Mouse (Mus musculus): ENCODE measurements at regions not wholly inside any gene's neighbourhood (a gene's known extent, or its start where the extent isn't known, plus 50 kb on each side); places are given as distances from the start of the nearest gene placed in this dataset.

- ATAC-seq (replicated peaks; ENCODE audit: low FRiP score, low TSS enrichment, low read depth) = no peak
- H3K4me3 ChIP-seq (ENCODE audit: low read depth, low read length) = no peak overlapping the region
- H3K9ac ChIP-seq (ENCODE audit: low read length) = no peak overlapping the region
- no peaks in the 10 kb centered on the region for H3K9me3 ChIP-seq (ENCODE audit: control insufficient read depth, low read length)
- no peaks in the 10 kb centered on the region for H3K36me3 ChIP-seq (ENCODE audit: control insufficient read depth, insufficient read depth, low read length)
- H3K4me1 ChIP-seq (replicated peaks; ENCODE audit: control insufficient read depth, insufficient read depth, low read length) = no peaks in the 10 kb centered on the region
- no peak overlapping the region for H3K4me2 ChIP-seq (ENCODE audit: low read length)
- WGBS = 91% methylated on average over 1 of the region's 1 CpGs
- no peak overlapping the region for H3K27ac ChIP-seq (ENCODE audit: low read depth)
- H3K27me3 ChIP-seq (replicated peaks; ENCODE audit: control insufficient read depth, insufficient read depth, low read length) = no peaks in the 10 kb centered on the region
- DNase-seq (ENCODE audit: low spot score) = no peak
Measured at GRCm38 (mm10) chr8:127769651-127770050, 588.8 kb upstream of the Nrp1 start.

- WGBS = 84% methylated on average over 1 of the region's 1 CpGs
- no peak for DNase-seq (ENCODE audit: low spot score)
- Histone ChIP-seq H3K27me3 (replicated peaks; ENCODE audit: control insufficient read depth, insufficient read depth, low read length) (no peaks in the 10 kb centered on the region), H3K9me3 (ENCODE audit: control insufficient read depth, low read length) (no peaks in the 10 kb centered on the region), H3K4me2 (ENCODE audit: low read length) (no peak overlapping the region), H3K9ac (ENCODE audit: low read length) (no peak overlapping the region), H3K4me1 (replicated peaks; ENCODE audit: control insufficient read depth, insufficient read depth, low read length) (no peaks in the 10 kb centered on the region), H3K36me3 (ENCODE audit: control insufficient read depth, insufficient read depth, low read length) (no peaks in the 10 kb centered on the region), H3K27ac (ENCODE audit: low read depth) (no peak overlapping the region), H3K4me3 (ENCODE audit: low read depth, low read length) (no peak overlapping the region)
- no peak for ATAC-seq (replicated peaks; ENCODE audit: low FRiP score, low TSS enrichment, low read depth)
Measured at GRCm38 (mm10) chr8:127771781-127772180, 586.6 kb upstream of the Nrp1 start.

DNA sequence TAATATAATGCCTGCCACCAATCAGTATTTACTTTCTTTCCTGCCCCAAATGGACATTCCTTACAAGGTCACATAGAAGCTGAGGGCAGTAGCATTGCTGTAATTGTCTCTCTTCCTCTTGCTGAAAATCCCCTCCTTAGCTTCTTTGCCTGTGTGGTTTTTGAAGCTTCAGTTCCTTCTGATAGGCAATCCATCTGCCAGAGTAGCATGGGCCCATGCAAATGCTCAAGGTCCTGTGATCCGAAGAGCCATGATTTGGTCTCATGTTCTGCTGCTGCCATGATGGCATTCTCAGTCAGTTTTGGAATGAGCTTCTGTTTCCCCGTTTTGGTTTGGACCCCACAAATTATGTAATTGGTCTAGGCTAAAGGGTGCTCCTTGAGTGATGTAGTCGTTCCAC, 586.0 kb upstream of the Nrp1 start:
- Histone ChIP-seq H3K4me1 (replicated peaks; ENCODE audit: control insufficient read depth, insufficient read depth, low read length) (no peaks in the 10 kb centered on the region), H3K27ac (ENCODE audit: low read depth) (no peak overlapping the region), H3K4me2 (ENCODE audit: low read length) (no peak overlapping the region), H3K36me3 (ENCODE audit: control insufficient read depth, insufficient read depth, low read length) (no peaks in the 10 kb centered on the region), H3K9ac (ENCODE audit: low read length) (no peak overlapping the region), H3K27me3 (replicated peaks; ENCODE audit: control insufficient read depth, insufficient read depth, low read length) (no peaks in the 10 kb centered on the region), H3K4me3 (ENCODE audit: low read depth, low read length) (no peak overlapping the region), H3K9me3 (ENCODE audit: control insufficient read depth, low read length) (no peaks in the 10 kb centered on the region)
- 93% methylated on average over 3 of the region's 3 CpGs for WGBS
- ATAC-seq (replicated peaks; ENCODE audit: low FRiP score, low TSS enrichment, low read depth) (no peak), DNase-seq (ENCODE audit: low spot score) (no peak)

- 98% methylated on average over 2 of the region's 2 CpGs for WGBS
- Histone ChIP-seq H3K9me3 (ENCODE audit: control insufficient read depth, low read length) (no peaks in the 10 kb centered on the region), H3K4me2 (ENCODE audit: low read length) (no peak overlapping the region), H3K4me1 (replicated peaks; ENCODE audit: control insufficient read depth, insufficient read depth, low read length) (no peaks in the 10 kb centered on the region), H3K36me3 (ENCODE audit: control insufficient read depth, insufficient read depth, low read length) (no peaks in the 10 kb centered on the region), H3K27me3 (replicated peaks; ENCODE audit: control insufficient read depth, insufficient read depth, low read length) (no peaks in the 10 kb centered on the region), H3K9ac (ENCODE audit: low read length) (no peak overlapping the region), H3K4me3 (ENCODE audit: low read depth, low read length) (no peak overlapping the region), H3K27ac (ENCODE audit: low read depth) (no peak overlapping the region)
- ATAC-seq (replicated peaks; ENCODE audit: low FRiP score, low TSS enrichment, low read depth) = no peak
- no peak for DNase-seq (ENCODE audit: low spot score)
Measured at GRCm38 (mm10) chr8:127772917-127773316, 585.5 kb upstream of the Nrp1 start.

DNA sequence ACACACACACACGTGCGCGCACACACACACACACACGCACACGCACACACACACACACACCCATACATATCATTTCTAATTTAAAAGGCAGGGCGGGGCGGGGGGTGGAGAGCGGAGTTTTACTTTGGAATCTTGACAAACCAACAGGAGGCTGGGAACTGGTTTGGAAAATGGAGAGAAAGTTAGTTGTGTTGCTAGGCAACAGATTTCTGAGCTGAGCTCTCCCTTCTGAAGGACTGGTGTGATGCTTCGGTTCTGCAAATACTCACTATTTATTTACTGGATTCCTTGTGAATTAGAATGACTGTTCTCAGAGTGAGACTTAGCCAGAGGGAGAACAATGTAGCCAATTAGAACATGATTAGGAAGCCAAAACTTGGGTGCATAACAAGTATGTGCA, 583.8 kb upstream of the Nrp1 start:
- Histone ChIP-seq H3K36me3 (ENCODE audit: control insufficient read depth, insufficient read depth, low read length) (no peaks in the 10 kb centered on the region), H3K27me3 (replicated peaks; ENCODE audit: control insufficient read depth, insufficient read depth, low read length) (no peaks in the 10 kb centered on the region), H3K27ac (ENCODE audit: low read depth) (no peak overlapping the region), H3K9ac (ENCODE audit: low read length) (no peak overlapping the region), H3K4me1 (replicated peaks; ENCODE audit: control insufficient read depth, insufficient read depth, low read length) (no peaks in the 10 kb centered on the region), H3K9me3 (ENCODE audit: control insufficient read depth, low read length) (no peaks in the 10 kb centered on the region), H3K4me2 (ENCODE audit: low read length) (no peak overlapping the region), H3K4me3 (ENCODE audit: low read depth, low read length) (no peak overlapping the region)
- no peak for ATAC-seq (replicated peaks; ENCODE audit: low FRiP score, low TSS enrichment, low read depth)
- DNase-seq (ENCODE audit: low spot score) = no peak
- WGBS = 80% methylated on average over 9 of the region's 9 CpGs

DNA sequence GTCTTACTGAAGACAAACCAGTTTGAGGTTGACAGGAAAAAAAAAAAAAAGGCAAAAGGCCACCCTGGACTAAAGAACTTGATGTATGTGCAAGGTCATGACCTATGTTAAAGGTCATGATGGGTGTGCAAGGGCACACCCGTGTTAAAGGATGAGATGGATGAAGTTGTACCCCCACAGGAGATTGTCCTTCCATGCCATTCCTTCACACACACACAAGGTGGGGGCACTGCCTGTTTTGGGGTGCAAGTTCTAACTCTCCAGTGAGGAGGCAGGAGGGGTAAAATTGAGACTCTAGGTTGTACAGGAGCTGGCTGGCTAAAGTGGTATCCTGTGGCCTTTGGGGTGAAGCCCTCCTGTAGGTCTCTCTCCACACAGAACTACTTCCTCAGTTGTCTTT, 583.2 kb upstream of the Nrp1 start:
- no peak for DNase-seq (ENCODE audit: low spot score)
- ATAC-seq (replicated peaks; ENCODE audit: low FRiP score, low TSS enrichment, low read depth) = no peak
- no peaks in the 10 kb centered on the region for H3K36me3 ChIP-seq (ENCODE audit: control insufficient read depth, insufficient read depth, low read length)
- no peak overlapping the region for H3K4me3 ChIP-seq (ENCODE audit: low read depth, low read length)
- H3K9me3 ChIP-seq (ENCODE audit: control insufficient read depth, low read length) = no peaks in the 10 kb centered on the region
- H3K27me3 ChIP-seq (replicated peaks; ENCODE audit: control insufficient read depth, insufficient read depth, low read length) = no peaks in the 10 kb centered on the region
- 5% methylated on average over 1 of the region's 1 CpGs for WGBS
- H3K27ac ChIP-seq (ENCODE audit: low read depth) = peak overlapping the region; percentile 48; the same call in 1 of the 2 replicates
- no peak overlapping the region for H3K4me2 ChIP-seq (ENCODE audit: low read length)
- H3K4me1 ChIP-seq (replicated peaks; ENCODE audit: control insufficient read depth, insufficient read depth, low read length) = no peaks in the 10 kb centered on the region
- no peak overlapping the region for H3K9ac ChIP-seq (ENCODE audit: low read length)

- Histone ChIP-seq H3K9ac (ENCODE audit: low read length) (no peak overlapping the region), H3K27ac (ENCODE audit: low read depth) (peak overlapping the region; percentile 48; the same call in 1 of the 2 replicates), H3K4me1 (replicated peaks; ENCODE audit: control insufficient read depth, insufficient read depth, low read length) (no peaks in the 10 kb centered on the region), H3K4me3 (ENCODE audit: low read depth, low read length) (no peak overlapping the region), H3K36me3 (ENCODE audit: control insufficient read depth, insufficient read depth, low read length) (no peaks in the 10 kb centered on the region), H3K9me3 (ENCODE audit: control insufficient read depth, low read length) (no peaks in the 10 kb centered on the region), H3K4me2 (ENCODE audit: low read length) (no peak overlapping the region), H3K27me3 (replicated peaks; ENCODE audit: control insufficient read depth, insufficient read depth, low read length) (no peaks in the 10 kb centered on the region)
- no peak for ATAC-seq (replicated peaks; ENCODE audit: low FRiP score, low TSS enrichment, low read depth)
- 49% methylated on average over 7 of the region's 7 CpGs for WGBS
- no peak for DNase-seq (ENCODE audit: low spot score)
Measured at GRCm38 (mm10) chr8:127775747-127776146, 582.7 kb upstream of the Nrp1 start.

DNA sequence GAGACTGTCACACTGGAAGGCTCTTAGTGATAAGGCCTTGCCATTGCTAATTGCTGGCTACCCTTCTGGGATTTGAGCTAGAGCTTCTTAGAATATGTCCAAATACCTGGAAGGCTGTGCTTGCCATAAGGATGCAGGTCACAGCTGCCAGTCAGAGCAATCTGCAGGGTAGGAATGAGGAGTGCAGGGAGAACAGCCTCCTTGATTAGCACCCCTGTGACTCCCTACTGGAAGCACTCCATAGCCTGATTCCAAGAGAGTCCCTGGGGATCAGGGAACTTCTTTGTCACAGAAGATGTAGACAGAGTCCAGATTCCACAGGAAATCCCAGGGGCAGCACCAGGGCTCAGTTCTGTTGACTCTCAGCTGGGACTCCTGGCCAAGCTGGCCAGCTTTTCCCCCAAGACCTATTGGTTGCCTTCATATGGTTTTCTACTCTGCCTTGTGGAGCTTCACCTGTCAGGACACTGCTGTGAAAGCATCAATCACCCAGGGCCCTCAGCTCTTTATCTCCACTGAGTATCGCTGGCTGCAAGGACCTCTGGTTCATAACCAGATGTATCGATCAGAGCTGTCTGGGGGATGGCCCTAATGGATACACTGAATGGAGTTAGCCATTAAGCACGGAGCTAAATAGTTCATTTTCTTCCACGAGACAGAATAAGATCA, 579.9 kb upstream of the Nrp1 start:
- Histone ChIP-seq H3K4me1 (replicated peaks; ENCODE audit: control insufficient read depth, insufficient read depth, low read length) (no peaks in the 10 kb centered on the region), H3K36me3 (ENCODE audit: control insufficient read depth, insufficient read depth, low read length) (no peaks in the 10 kb centered on the region), H3K4me2 (ENCODE audit: low read length) (no peak overlapping the region), H3K4me3 (ENCODE audit: low read depth, low read length) (no peak overlapping the region), H3K9ac (ENCODE audit: low read length) (no peak overlapping the region), H3K27ac (ENCODE audit: low read depth) (no peak overlapping the region), H3K9me3 (ENCODE audit: control insufficient read depth, low read length) (no peaks in the 10 kb centered on the region), H3K27me3 (replicated peaks; ENCODE audit: control insufficient read depth, insufficient read depth, low read length) (no peaks in the 10 kb centered on the region)
- ATAC-seq (replicated peaks; ENCODE audit: low FRiP score, low TSS enrichment, low read depth) = no peak
- DNase-seq (ENCODE audit: low spot score) = no peak
- 35% methylated on average over 4 of the region's 4 CpGs for WGBS

DNA sequence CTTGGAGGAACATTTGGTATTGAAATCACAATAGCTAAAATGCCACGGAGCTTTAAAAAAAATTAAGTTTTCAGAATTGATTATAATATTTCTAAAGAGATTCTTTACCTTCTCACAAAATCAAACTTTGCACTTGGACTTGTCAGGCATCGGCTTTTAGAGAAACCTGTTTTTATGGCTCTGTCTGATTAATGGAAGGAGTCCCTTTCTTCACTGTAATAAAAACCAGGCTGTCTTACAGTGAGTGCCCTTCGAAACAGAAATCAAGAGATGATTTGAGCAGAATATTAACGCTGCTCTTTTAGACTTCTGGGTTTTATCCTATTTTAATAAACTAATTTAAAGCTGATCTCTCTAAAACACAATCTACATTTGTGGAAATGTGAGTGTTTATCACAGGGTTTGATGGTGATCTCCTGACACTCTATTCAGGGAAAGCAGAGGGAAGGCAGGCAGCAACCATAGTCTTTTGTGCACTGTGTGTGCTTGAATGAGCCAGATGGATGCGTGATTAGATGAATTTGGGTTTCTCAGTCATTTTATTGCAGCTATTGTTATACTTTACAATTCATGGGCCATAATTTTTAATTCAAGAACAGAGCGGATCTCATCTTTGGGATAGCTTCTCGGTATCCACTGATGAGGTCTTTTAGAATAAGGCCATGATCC, 579.2 kb upstream of the Nrp1 start:
- no peaks in the 10 kb centered on the region for H3K36me3 ChIP-seq (ENCODE audit: control insufficient read depth, insufficient read depth, low read length)
- no peak overlapping the region for H3K9ac ChIP-seq (ENCODE audit: low read length)
- no peak overlapping the region for H3K4me3 ChIP-seq (ENCODE audit: low read depth, low read length)
- no peak overlapping the region for H3K4me2 ChIP-seq (ENCODE audit: low read length)
- no peaks in the 10 kb centered on the region for H3K9me3 ChIP-seq (ENCODE audit: control insufficient read depth, low read length)
- H3K4me1 ChIP-seq (replicated peaks; ENCODE audit: control insufficient read depth, insufficient read depth, low read length) = no peaks in the 10 kb centered on the region
- 62% methylated on average over 7 of the region's 7 CpGs for WGBS
- no peak for DNase-seq (ENCODE audit: low spot score)
- no peak for ATAC-seq (replicated peaks; ENCODE audit: low FRiP score, low TSS enrichment, low read depth)
- H3K27ac ChIP-seq (ENCODE audit: low read depth) = no peak overlapping the region
- H3K27me3 ChIP-seq (replicated peaks; ENCODE audit: control insufficient read depth, insufficient read depth, low read length) = no peaks in the 10 kb centered on the region
